Mouse (Mus musculus) spleen, postnatal 10 days (tissue): Measurements from ENCODE around the gene Zfp541.

ENCODE experiments used
- DNase-seq, 2 experiments: peaks; one replicate each; pipeline ENCODE4 v3.0.0; 2021 to 2022; ENCODE audit warnings: low spot score in 2 of 2

Gene Zfp541

GRCm38 (mm10) chr7:16080581-16080980, 19.0 kb downstream of the Zfp541 start:
- DNase-seq, result no peak

DNA sequence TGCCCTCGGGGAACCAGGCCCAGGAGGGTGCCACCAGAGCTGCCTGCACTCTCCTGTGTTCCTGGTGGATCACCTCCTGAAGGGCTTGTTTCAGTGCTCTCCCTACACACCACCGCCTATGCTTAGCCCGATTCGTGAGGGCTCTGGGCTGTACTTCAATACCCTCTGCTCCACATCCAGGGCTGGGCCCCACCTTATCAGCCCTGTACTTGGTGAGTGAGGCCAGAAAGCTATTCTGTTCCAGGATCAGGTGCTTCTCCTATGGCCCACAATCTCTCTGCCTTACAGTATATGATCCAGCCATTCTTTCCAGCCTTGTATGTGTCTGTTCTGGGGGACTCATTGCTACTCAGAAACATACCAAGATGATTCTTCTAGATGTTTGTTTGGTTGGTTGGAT, 21.7 kb downstream of the Zfp541 start:
- no peak for DNase-seq

GRCm38 (mm10) chr7:16087587-16087986, 26.0 kb downstream of the Zfp541 start:
- no peak for DNase-seq

- no peak for DNase-seq
Observed at GRCm38 (mm10) chr7:16094592-16094991, 33.0 kb downstream of the Zfp541 start.

DNA sequence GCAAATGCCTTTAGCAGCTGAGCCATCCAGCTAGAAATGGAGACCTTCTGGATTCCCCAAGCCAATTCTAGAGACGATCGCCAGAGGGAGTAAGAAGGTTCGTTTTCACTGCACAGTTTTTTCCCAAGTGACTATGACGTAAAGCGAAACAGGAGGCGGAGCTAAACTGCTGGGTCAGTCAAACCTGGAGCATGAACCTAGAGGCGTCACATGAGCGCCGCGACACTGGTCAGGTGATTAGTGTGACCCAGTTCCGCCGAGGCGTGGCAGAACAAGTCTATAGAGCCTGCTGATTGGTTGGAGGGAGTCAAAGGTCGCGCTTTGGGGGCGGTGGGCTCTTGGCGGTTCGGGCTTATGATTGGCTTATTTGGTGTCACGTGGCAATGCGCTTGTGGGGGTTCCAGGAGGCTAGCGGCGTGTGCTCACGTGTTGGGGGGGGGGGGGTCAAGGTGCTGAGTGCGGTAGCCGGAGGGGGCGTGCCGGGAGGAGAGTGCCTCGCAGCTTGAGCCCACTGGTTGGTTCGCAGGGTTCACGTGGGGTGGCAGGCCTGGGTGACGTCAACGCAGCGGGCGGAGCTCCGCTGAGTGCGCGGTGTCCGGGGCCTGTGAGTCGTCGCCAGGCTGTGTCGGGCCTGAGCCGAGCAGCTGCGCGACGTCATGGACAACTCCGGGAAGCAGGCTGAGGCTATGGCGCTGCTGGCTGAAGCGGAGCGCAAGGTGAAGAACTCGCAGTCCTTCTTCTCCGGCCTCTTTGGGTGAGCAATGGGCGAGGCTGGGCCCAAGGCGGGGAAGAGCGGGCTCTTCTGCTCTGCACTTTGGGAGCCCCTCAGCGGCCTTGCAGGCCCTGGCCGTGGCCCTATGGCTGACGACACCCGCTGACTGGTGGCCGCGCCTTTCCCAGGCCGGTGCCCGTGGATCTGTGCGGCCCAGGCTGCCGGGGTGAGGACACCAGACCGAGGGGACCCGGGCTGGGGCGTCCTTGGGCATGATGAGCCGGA, 36.7 kb downstream of the Zfp541 start, which contains the start of gene Napa:
Gene Napa (plus strand): TSS at position 438 of the 997 bp plus-strand sequence.
- peak; percentile 91 to 98 for DNase-seq

- peak in 1 of 2 experiments; percentile 51 for DNase-seq
Observed at GRCm38 (mm10) chr7:16099901-16100300, 38.3 kb downstream of the Zfp541 start.

- no peak for DNase-seq
Observed at GRCm38 (mm10) chr7:16101081-16101480, 39.5 kb downstream of the Zfp541 start.

DNA sequence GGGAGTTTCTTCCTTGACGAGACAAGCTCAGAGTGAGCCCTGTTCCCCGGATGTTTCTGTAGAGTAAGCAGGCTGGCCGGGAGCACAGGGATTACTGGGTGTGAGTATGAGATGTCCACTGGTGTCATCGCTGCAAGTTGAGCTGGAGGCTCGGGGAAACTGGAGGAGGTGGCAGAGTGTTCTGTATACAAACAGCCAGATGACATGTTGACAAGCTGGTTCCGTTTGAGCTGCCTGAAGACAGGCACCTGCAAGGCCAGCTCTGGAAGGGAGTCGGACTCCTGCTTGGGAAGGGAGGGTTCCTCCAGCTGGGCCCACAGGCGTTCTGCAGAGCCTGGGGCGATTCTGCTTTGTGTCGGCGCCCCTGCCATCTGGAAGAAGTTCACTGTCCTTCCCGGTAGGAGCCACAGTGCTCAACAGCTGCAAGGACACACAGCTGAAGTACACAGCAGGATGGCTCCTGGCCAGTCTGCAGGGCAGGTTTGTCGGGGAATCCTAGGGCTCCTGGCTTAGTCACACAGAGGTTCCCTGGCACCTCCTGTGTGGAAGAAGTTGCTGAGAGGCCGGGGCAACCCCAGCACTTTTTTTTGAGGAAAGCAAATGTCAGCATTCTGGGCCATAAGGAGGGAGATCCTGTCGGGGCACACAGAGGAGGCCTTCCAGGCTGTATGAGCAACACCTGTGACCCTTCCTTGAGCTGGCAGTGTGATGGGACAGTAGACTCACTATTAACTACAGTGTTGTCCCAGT, 40.3 kb downstream of the Zfp541 start:
- DNase-seq, result no peak

DNA sequence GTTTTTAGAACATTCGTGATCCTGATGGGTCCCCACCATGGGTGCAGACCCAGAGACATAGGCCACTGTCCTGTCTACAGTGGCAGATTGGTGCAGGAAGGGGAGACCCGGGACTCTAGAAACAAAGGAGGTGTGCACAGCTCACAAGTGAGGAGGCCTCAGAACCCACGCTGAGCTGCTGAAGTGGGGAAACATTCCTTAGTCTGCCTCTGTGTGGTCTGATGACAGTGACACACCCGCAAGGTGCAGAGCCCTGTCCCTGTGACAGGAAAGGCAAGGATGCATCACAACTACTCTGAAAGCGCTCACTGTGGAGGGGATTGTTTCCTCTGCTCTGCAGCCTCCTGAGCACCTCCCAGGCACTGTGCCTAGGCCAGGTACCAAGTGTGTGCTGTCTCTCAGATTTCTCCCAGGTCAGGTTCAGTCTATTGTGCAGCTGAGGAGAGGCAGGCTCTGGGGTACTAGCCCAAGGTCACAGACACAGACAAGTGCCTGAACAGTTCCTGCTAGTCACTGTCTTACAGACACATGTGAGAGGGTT, 41.1 kb downstream of the Zfp541 start:
- DNase-seq, result no peak

- no peak for DNase-seq
Observed at GRCm38 (mm10) chr7:16103760-16104159, 42.1 kb downstream of the Zfp541 start.

- no peak for DNase-seq
Observed at GRCm38 (mm10) chr7:16104611-16105388, 43.2 kb downstream of the Zfp541 start.

DNA sequence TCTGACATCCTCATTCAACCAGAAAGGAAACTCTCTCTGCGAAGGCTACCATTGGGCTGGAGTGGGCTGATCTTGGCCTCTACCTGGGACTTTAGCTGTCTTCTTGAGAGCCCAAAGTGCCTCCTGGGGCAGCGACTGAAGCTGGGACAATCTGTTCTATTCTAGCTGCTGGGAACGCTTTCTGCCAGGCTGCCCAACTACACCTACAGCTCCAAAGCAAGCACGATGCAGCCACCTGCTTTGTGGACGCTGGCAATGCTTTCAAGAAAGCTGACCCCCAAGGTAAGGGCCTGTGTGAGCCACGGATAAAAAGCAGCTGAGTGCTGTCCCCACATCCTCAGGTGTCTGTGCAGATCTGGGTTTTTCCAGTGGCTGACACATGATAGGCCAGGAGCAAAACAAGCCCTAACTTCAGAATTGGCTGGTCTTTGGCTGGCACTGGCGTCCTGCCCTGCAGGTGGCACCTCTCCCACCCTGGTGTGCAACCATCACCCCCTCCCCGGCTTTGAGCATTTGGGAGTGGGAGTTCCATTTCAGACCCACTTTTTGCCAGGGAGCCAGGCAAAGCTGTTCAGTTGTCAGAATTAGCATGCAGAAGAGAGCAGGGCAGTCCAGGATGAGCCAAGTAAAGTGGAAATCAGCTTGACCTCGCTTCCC, 47.4 kb downstream of the Zfp541 start:
- no peak for DNase-seq

DNA sequence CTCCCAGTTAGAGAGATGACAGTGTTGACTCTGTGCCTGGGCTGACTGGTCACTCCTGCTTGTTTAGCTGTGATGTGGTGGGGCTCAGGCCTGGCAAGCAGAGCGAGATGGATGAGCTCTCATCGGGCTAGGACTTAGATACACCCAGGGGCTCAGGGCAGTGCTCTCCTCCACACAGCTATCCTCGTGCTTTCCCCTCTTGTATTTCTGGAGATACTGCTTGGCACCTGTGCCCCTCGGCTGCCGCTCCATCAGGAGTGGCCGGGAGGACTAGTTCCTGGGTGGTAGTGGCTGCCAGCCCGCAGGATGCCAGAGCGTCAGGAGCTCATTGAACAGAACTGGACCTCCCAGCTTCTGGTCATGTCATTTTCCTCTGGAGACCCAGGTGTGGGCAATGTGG, 48.5 kb downstream of the Zfp541 start:
- no peak for DNase-seq

- no peak for DNase-seq
Observed at GRCm38 (mm10) chr7:16111284-16112090, 49.9 kb downstream of the Zfp541 start.

GRCm38 (mm10) chr7:16116418-16116817, 54.8 kb downstream of the Zfp541 start:
- DNase-seq, result no peak

DNA sequence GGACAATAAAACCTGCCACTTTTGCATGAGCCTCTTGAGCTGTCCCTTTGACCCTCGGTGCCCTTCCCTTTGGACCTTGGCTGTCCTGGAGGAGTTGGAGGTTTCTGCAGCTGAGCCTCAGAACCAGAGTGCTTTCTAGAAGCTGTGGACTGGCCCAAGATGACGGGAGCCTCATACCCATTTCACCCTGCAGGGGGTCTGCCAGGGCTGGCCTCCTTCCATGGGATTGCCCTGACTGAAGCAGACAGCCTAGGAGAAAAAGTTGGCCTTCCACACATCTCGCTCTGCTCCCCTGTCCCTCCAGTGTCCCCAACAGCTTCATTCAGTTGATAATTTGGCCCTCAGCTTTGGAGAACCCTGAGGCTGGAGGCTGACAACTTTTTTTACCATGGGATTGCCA, 55.5 kb downstream of the Zfp541 start:
- DNase-seq, result no peak

- peak; percentile 92 for DNase-seq
Observed at GRCm38 (mm10) chr7:16119569-16120261, 58.1 kb downstream of the Zfp541 start, which contains the start of gene Kptn. Kptn (plus strand) TSS chr7:16119895.

DNA sequence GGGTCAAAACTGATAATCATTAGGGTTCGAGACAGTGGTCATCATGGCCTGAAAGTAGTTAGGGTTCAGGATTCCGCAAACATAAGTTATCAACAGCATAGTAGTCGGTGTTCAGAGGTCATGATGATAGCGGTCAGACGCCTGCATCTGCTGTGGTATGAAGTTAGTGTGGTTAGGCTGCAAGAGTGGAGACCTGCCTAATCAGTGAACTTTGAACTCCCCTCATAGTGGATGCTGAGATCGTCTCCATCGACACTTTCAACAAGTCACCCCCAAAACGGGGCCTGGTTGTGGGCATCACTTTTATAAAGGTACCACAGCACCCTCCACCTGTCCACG, 58.6 kb downstream of the Zfp541 start:
- DNase-seq, result no peak

DNA sequence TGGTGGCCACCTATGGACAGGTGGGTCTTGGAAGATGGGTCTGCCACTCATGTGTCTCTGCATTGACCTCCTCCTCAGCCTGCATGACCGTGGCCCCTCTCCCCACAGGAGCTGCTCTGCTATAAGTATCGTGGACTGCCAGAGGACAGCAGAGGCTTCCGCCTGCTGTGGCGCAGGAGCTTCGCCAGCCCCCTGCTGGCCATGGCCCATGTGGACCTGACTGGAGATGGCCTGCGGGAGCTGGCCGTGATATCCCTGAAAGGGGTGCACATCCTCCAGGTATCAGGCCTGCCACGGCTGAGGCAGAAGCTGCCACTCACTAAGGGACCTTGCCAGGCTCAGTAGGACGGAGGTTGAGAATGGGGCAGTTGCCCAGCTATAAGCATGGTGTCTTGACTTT, 64.2 kb downstream of the Zfp541 start:
- no peak for DNase-seq

DNA sequence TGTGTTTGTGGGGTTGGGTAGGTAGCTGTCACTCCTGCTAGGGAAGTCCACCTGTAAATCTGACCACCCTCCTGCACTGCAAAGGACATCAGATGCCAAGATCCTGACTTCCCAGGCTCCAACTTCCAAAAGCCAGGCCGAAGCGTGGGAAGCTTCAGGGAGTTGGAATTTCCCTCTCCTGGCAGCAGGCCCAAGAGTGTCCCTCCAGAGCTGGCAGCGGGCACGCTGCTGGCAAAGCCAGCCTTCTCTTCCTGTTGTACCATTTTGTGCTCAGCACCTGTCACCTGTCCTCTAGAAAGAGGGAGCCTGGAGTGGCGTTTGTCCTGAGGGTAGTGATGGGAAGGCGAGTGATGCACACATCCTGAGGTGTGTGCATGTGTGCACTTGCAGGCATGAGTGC, 66.7 kb downstream of the Zfp541 start:
- no peak for DNase-seq
